Mouse (Mus musculus) CH12.LX (cell line): ENCODE measurements around the gene Gm609. TPM values are rescaled to one million over a fixed set of nuclear protein-coding genes. Genes with fewer than 3 reads are reported as not detected.

ENCODE experiments used
- DNase-seq: peaks from one replicate; pipeline ENCODE4 v3.0.0-alpha.2; 2013; ENCODE audit errors: extremely low read depth
- H3K27ac ChIP-seq: 2 replicates; pipeline ENCODE4 v1.5.1; 2012; ENCODE audit warnings: low read depth, mild to moderate bottlenecking, control low read depth, moderate library complexity; ENCODE audit not compliant: insufficient read depth
- H3K27me3 ChIP-seq: replicated peaks from 2 replicates; pipeline ENCODE3; 2012; ENCODE audit warnings: inconsistent platforms
- H3K36me3 ChIP-seq, 2 experiments: replicated peaks in 1 of 2; 2 replicates each; pipeline versions ENCODE3 to v1.6.1; 2012; ENCODE audit warnings: inconsistent platforms in 1 of 2, low read length in 1 of 2, mild to moderate bottlenecking in 1 of 2, mixed read lengths in 1 of 2, moderate library complexity in 1 of 2; ENCODE audit not compliant: control insufficient read depth in 1 of 2, insufficient read depth in 1 of 2
- H3K4me1 ChIP-seq, 2 experiments: 2 replicates each; pipeline ENCODE4 v1.6.1; 2012; ENCODE audit warnings: inconsistent platforms in 1 of 2, moderate library complexity in 1 of 2; ENCODE audit not compliant: insufficient read depth in 2 of 2, control insufficient read depth in 1 of 2
- H3K4me2 ChIP-seq: 2 replicates; pipeline ENCODE4 v1.6.1; 2012; ENCODE audit warnings: low read depth, mild to moderate bottlenecking, control low read depth; ENCODE audit not compliant: poor library complexity, insufficient read depth, severe bottlenecking
- H3K4me3 ChIP-seq, 3 experiments: fragments of 150-350 bp in 1 of 3; sonication (generic) in 1 of 3; replicated peaks in 1 of 3; 2 replicates each; pipeline versions ENCODE3 to v1.5.1; 2011 to 2012; ENCODE audit warnings: low read depth in 2 of 3, low read length in 2 of 3, mild to moderate bottlenecking in 2 of 3, moderate library complexity in 2 of 3, control low read depth in 1 of 3, improper control_type of control experiment in 1 of 3, inconsistent platforms in 1 of 3, mixed read lengths in 1 of 3; ENCODE audit not compliant: poor library complexity in 1 of 3
- H3K79me2 ChIP-seq: replicated peaks from 2 replicates; pipeline ENCODE4 v1.6.1; 2012; ENCODE audit warnings: mild to moderate bottlenecking, moderate library complexity; ENCODE audit not compliant: control insufficient read depth, poor library complexity, insufficient read depth, severe bottlenecking; ENCODE audit errors: extremely low read depth
- H3K9ac ChIP-seq: 2 replicates; pipeline ENCODE4 v1.6.1; 2012; ENCODE audit warnings: low read depth, mild to moderate bottlenecking, control low read depth, moderate library complexity; ENCODE audit not compliant: insufficient read depth
- H3K9me3 ChIP-seq: replicated peaks from 2 replicates; pipeline ENCODE3; 2012; ENCODE audit warnings: low read length, inconsistent platforms, mixed read lengths
- CHD2 ChIP-seq: IDR thresholded peaks from 2 replicates; pipeline ENCODE4 v1.6.1; 2011; ENCODE audit warnings: low read length, improper control_type of control experiment
- CTCF ChIP-seq, 2 experiments: IDR thresholded peaks in 1 of 2; conservative IDR thresholded peaks in 1 of 2; 2 replicates each; pipeline ENCODE4 v1.5.1; 2011 to 2012; ENCODE audit warnings: low read depth in 2 of 2, low read length in 2 of 2, improper control_type of control experiment in 1 of 2, inconsistent platforms in 1 of 2, mild to moderate bottlenecking in 1 of 2, moderate library complexity in 1 of 2
- E2F4 ChIP-seq: IDR thresholded peaks from 2 replicates; pipeline ENCODE4 v1.6.1; 2011; ENCODE audit warnings: low read depth, low read length, improper control_type of control experiment; ENCODE audit not compliant: insufficient replicate concordance
- EP300 ChIP-seq: IDR thresholded peaks from 2 replicates; pipeline ENCODE4 v1.6.1; 2011; ENCODE audit warnings: low read length, improper control_type of control experiment
- ETS1 ChIP-seq: conservative IDR thresholded peaks from 2 replicates; pipeline ENCODE4 v1.6.1; 2012; ENCODE audit warnings: low read depth, mild to moderate bottlenecking, inconsistent platforms, low read length, improper control_type of control experiment, moderate library complexity
- HCFC1 ChIP-seq: IDR thresholded peaks from 2 replicates; pipeline ENCODE4 v1.6.1; 2012; ENCODE audit warnings: low read depth, mild to moderate bottlenecking, inconsistent platforms, low read length, improper control_type of control experiment
- KAT2A ChIP-seq: IDR thresholded peaks from 2 replicates; pipeline ENCODE4 v1.6.1; 2012; ENCODE audit warnings: low read length, improper control_type of control experiment, inconsistent platforms; ENCODE audit not compliant: insufficient replicate concordance
- MAFK ChIP-seq: IDR thresholded peaks from 2 replicates; pipeline ENCODE4 v1.6.1; 2011; ENCODE audit warnings: low read length, improper control_type of control experiment; ENCODE audit not compliant: insufficient replicate concordance
- MAX ChIP-seq: IDR thresholded peaks from 2 replicates; pipeline ENCODE4 v1.6.1; 2011; ENCODE audit warnings: low read length, improper control_type of control experiment
- MAZ ChIP-seq: IDR thresholded peaks from 2 replicates; pipeline ENCODE4 v1.6.1; 2012; ENCODE audit warnings: low read depth, mild to moderate bottlenecking, inconsistent platforms, low read length, improper control_type of control experiment, moderate library complexity
- MXI1 ChIP-seq: IDR thresholded peaks from 2 replicates; pipeline ENCODE4 v1.6.1; 2011; ENCODE audit warnings: mild to moderate bottlenecking, low read depth, low read length, improper control_type of control experiment
- PAX5 ChIP-seq: IDR thresholded peaks from 2 replicates; pipeline ENCODE4 v1.6.1; 2012; ENCODE audit warnings: low read length, inconsistent platforms, mixed read lengths
- POLR2AphosphoS2 ChIP-seq: IDR thresholded peaks from 2 replicates; pipeline ENCODE4 v1.6.1; 2011; ENCODE audit warnings: low read depth, low read length, improper control_type of control experiment
- RAD21 ChIP-seq: IDR thresholded peaks from 2 replicates; pipeline ENCODE4 v1.6.1; 2011; ENCODE audit warnings: low read depth, mild to moderate bottlenecking, low read length, improper control_type of control experiment, moderate library complexity
- RCOR1 ChIP-seq: conservative IDR thresholded peaks from 2 replicates; pipeline ENCODE4 v1.6.1; 2012; ENCODE audit warnings: low read depth, mild to moderate bottlenecking, inconsistent platforms, low read length, improper control_type of control experiment
- SIN3A ChIP-seq: IDR thresholded peaks from 2 replicates; pipeline ENCODE4 v1.6.1; 2012; ENCODE audit warnings: low read length, improper control_type of control experiment, inconsistent platforms
- TBP ChIP-seq: conservative IDR thresholded peaks from 2 replicates; pipeline ENCODE4 v1.6.1; 2011; ENCODE audit warnings: low read depth, low read length, improper control_type of control experiment
- UBTF ChIP-seq: IDR thresholded peaks from 2 replicates; pipeline ENCODE4 v1.6.1; 2012; ENCODE audit warnings: low read depth, mild to moderate bottlenecking, inconsistent platforms, low read length, improper control_type of control experiment, moderate library complexity
- USF1 ChIP-seq: IDR thresholded peaks from 2 replicates; pipeline ENCODE4 v1.6.1; 2014; ENCODE audit warnings: low read depth, mild to moderate bottlenecking, inconsistent platforms, low read length, improper control_type of control experiment
- ZC3H11A ChIP-seq: IDR thresholded peaks from 2 replicates; pipeline ENCODE4 v1.6.1; 2012; ENCODE audit warnings: low read depth, mild to moderate bottlenecking, inconsistent platforms, low read length, improper control_type of control experiment
- ZKSCAN1 ChIP-seq: IDR thresholded peaks from 2 replicates; pipeline ENCODE4 v1.6.1; 2012; ENCODE audit warnings: low read depth, inconsistent platforms, low read length, improper control_type of control experiment, borderline replicate concordance
- dilution Hi-C: fragments of 300-500 bp; cut with MboI; formaldehyde crosslinking; loops from 2 replicates; pipeline ENCODE4 v1.14.3; 2020; ENCODE audit warnings: low sequenced_read_pairs; ENCODE audit not compliant: extremely low pct_unique_long_range_greater_than_20kb, extremely low pct_ligation_motif_present
- in situ Hi-C: fragments of 300-500 bp; cut with MboI; formaldehyde crosslinking; loops from 3 replicates; pipeline ENCODE4 v1.14.3; 2019; ENCODE audit warnings: low sequenced_read_pairs, low pct_ligation_motif_present, low pct_unique_long_range_greater_than_20kb, mixed read lengths
- polyA plus RNA-seq: library from polyadenylated mRNA; unstranded; fragments of >175 nt; gene quantifications from 2 replicates; pipeline ENCODE4 v1.2.1, GENCODE M21; 2012; ENCODE audit warnings: low read depth; ENCODE audit not compliant: insufficient read length
- total RNA-seq, 2 experiments: library from RNA; depleted of rRNA; stranded (reverse); fragments of 300-350 nt in 1 of 2; fragments of >200 nt in 1 of 2; gene quantifications; 2 replicates each; pipeline ENCODE4 v1.2.3; 2012 to 2014

The Gm609 gene
- total and polyA plus RNA-seq, 3 experiments, result 0.04 TPM; not detected in 2

- no peak overlapping the region for H3K27ac ChIP-seq
- dilution Hi-C loops (no loop called here), in situ Hi-C loops (no loop called here)
Observed at GRCm38 (mm10) chr16:45381811-45382210, 111.0 kb downstream of the Gm609 start.

GRCm38 (mm10) chr16:45378959-45379358 lies 113.8 kb downstream of the Gm609 start:
- no peak overlapping the region for H3K9ac ChIP-seq
- peaks cover 18 to 19% of the 10 kb centered on the region in 2 experiments for H3K36me3 ChIP-seq
- no peaks in the 10 kb centered on the region for H3K9me3 ChIP-seq
- H3K4me3 ChIP-seq, result no peak overlapping the region
- in situ Hi-C loops, result no loop called here
- peaks cover 5 to 7% of the 10 kb centered on the region in 2 experiments; a peak in 2 of 4 replicates for H3K4me1 ChIP-seq
- DNase-seq, result no peak
- H3K4me2 ChIP-seq, result no peak overlapping the region
- no peaks in the 10 kb centered on the region; the same call in 1 of the 2 replicates for H3K79me2 ChIP-seq
- no peak for TF ChIP-seq ETS1
- no peak for TF ChIP-seq RCOR1
- TF ChIP-seq KAT2A, result no peak
- TF ChIP-seq MAFK, result no peak
- no peak for TF ChIP-seq POLR2AphosphoS2
- no peak for TF ChIP-seq HCFC1
- TF ChIP-seq PAX5, result no peak
- TF ChIP-seq CHD2, result no peak
- TF ChIP-seq ZKSCAN1, result no peak
- TF ChIP-seq RAD21, result no peak
- TF ChIP-seq TBP, result no peak
- TF ChIP-seq ZC3H11A, result no peak
- TF ChIP-seq MAX, result no peak
- TF ChIP-seq EP300, result no peak
- no peak for TF ChIP-seq USF1
- TF ChIP-seq E2F4, result no peak
- TF ChIP-seq UBTF, result no peak
- no peak for TF ChIP-seq CTCF (conservative IDR thresholded peaks at IDR 0.05 in 1 of 2, IDR thresholded peaks at IDR 0.05 in 1 of 2; ENCODE audit: low read depth in 2 of 2, low read length in 2 of 2)
- TF ChIP-seq MAZ, result no peak
- H3K27ac ChIP-seq, result no peak overlapping the region
- H3K27me3 ChIP-seq, result no peaks in the 10 kb centered on the region
- dilution Hi-C loops, result no loop called here

More at GRCm38 (mm10) chr16:45381811-45382210, 111.0 kb downstream of the Gm609 start:
- Histone ChIP-seq H3K27me3 (no peaks in the 10 kb centered on the region), H3K79me2 (peaks cover 6% of the 10 kb centered on the region), H3K9me3 (no peaks in the 10 kb centered on the region), H3K9ac (no peak overlapping the region)
- DNase-seq, result no peak
- TF ChIP-seq CTCF (conservative IDR thresholded peaks at IDR 0.05 in 1 of 2, IDR thresholded peaks at IDR 0.05 in 1 of 2; ENCODE audit: low read depth in 2 of 2, low read length in 2 of 2) (no peak), SIN3A (no peak), MXI1 (no peak)
- TF ChIP-seq, all 38 proteins: peak for 0
- no peak overlapping the region for H3K4me3 ChIP-seq
- peaks cover 5% of the 10 kb centered on the region in 2 experiments; a peak in 2 of 4 replicates for H3K4me1 ChIP-seq
- peaks cover 18 to 22% of the 10 kb centered on the region in 2 experiments for H3K36me3 ChIP-seq
- no peak overlapping the region for H3K4me2 ChIP-seq
